Mouse (Mus musculus): ENCODE measurements around the gene Gm49322.

Gene Gm49322

GRCm38 (mm10) chr10:80583047-80583446, 22.8 kb upstream of the Gm49322 start:
- no peak for DNase-seq (ENCODE audit: low read depth in 1 of 2, low spot score in 2 of 2)

- DNase-seq (ENCODE audit: low read depth in 1 of 2, low spot score in 2 of 2), result no peak
Measured at GRCm38 (mm10) chr10:80584045-80584488, 21.8 kb upstream of the Gm49322 start.

- no peak for DNase-seq (ENCODE audit: low read depth in 1 of 2, low spot score in 2 of 2)
Measured at GRCm38 (mm10) chr10:80584642-80585552, 20.9 kb upstream of the Gm49322 start.

GRCm38 (mm10) chr10:80585581-80585980, 20.2 kb upstream of the Gm49322 start:
- no peak for DNase-seq (ENCODE audit: low read depth in 1 of 2, low spot score in 2 of 2)

- DNase-seq (ENCODE audit: low read depth in 1 of 2, low spot score in 2 of 2), result no peak
Measured at GRCm38 (mm10) chr10:80586407-80587304, 19.2 kb upstream of the Gm49322 start.

GRCm38 (mm10) chr10:80587305-80587657, 18.5 kb upstream of the Gm49322 start:
- DNase-seq (ENCODE audit: low read depth in 1 of 2, low spot score in 2 of 2), result no peak

- DNase-seq (ENCODE audit: low read depth in 1 of 2, low spot score in 2 of 2), result no peak
Measured at GRCm38 (mm10) chr10:80589127-80589878, 16.5 kb upstream of the Gm49322 start.

GRCm38 (mm10) chr10:80589879-80590854, 15.7 kb upstream of the Gm49322 start, which contains the start of gene Abhd17a:
Abhd17a (minus strand) TSS chr10:80590341.
- peak; percentile 81 to 88 for DNase-seq (ENCODE audit: low read depth in 1 of 2, low spot score in 2 of 2)

- DNase-seq (ENCODE audit: low read depth in 1 of 2, low spot score in 2 of 2), result no peak
Measured at GRCm38 (mm10) chr10:80596318-80596717, 9.5 kb upstream of the Gm49322 start.

- peak; percentile 74 to 93 for DNase-seq (ENCODE audit: low read depth in 1 of 2, low spot score in 2 of 2)
Measured at GRCm38 (mm10) chr10:80602698-80603325, 3.0 kb upstream of the Gm49322 start, which contains the start of the genes Scamp4 and Adat3. Scamp4 (plus strand) TSS chr10:80602872. Adat3 (plus strand) TSS chr10:80602880.

GRCm38 (mm10) chr10:80603364-80603763, 2.5 kb upstream of the Gm49322 start:
- no peak for DNase-seq (ENCODE audit: low read depth in 1 of 2, low spot score in 2 of 2)

GRCm38 (mm10) chr10:80604001-80604509, 1.8 kb upstream of the Gm49322 start:
- no peak for DNase-seq (ENCODE audit: low read depth in 1 of 2, low spot score in 2 of 2)

GRCm38 (mm10) chr10:80604988-80605387, 833 bp upstream of the Gm49322 start:
- DNase-seq (ENCODE audit: low read depth in 1 of 2, low spot score in 2 of 2), result no peak

- DNase-seq (ENCODE audit: low read depth in 1 of 2, low spot score in 2 of 2), result no peak
Measured at GRCm38 (mm10) chr10:80606306-80606705, 485 bp downstream of the Gm49322 start.

- DNase-seq (ENCODE audit: low read depth in 1 of 2, low spot score in 2 of 2), result no peak
Measured at GRCm38 (mm10) chr10:80606737-80607350, 1.0 kb downstream of the Gm49322 start.

- DNase-seq (ENCODE audit: low read depth in 1 of 2, low spot score in 2 of 2), result no peak
Measured at GRCm38 (mm10) chr10:80608435-80608834, 2.6 kb downstream of the Gm49322 start.

GRCm38 (mm10) chr10:80609269-80609924, 3.6 kb downstream of the Gm49322 start:
- DNase-seq (ENCODE audit: low read depth in 1 of 2, low spot score in 2 of 2), result no peak
